ENCODE assay signal across 18 mouse cellular contexts in genomic region chr5:67449957-67450630, GRCm38 (mm10). TPM values are rescaled to one million over a fixed set of nuclear protein-coding genes. Genes with fewer than 3 reads are reported as not detected.
A peak's percentile ranks its signal among the peaks of the same experiment; 100 is the strongest.
DNase-seq lines count a peak whose midpoint lies in the region; ATAC-seq and TF ChIP-seq lines count a peak whose summit lies in the region.
"Had no signal": no experiment of that assay in that cellular context is flagged by ENCODE, and none has a peak within 500 bp of the region (broad histone marks: within the 10 kb centered on the region; RNA-seq: fewer than 3 reads in every experiment).

No protein-coding gene starts in this region.

- DNase-seq in liver, postnatal 0 days, result no peak
- DNase-seq in induced T-regulatory cell, adult 2 months (ENCODE audit: low read depth), result peak; percentile 26
- DNase-seq in natural killer cell, adult 2 months (ENCODE audit: low spot score in 2 of 2), result peak; percentile 26 to 41
- no peak for DNase-seq in ovary, adult 18-20 months (ENCODE audit: low spot score)
- DNase-seq in right cerebral cortex, postnatal 4 days, result no peak
- DNase-seq: adrenal gland, postnatal 36 days; cerebellum, adult 11 months; heart, postnatal 10 days; left cerebral cortex, postnatal 4 days; thymus, postnatal 4 days had no signal

- no peak for ATAC-seq in liver, postnatal 0 days
- ATAC-seq in liver, embryonic 12.5 days, result no peak
- peak; percentile 53 for ATAC-seq in CD4-positive, CD25-positive, alpha-beta regulatory T cell, adult 4 months
- no peak for ATAC-seq in forebrain, embryonic 15.5 days (replicated peaks)
- ATAC-seq: midbrain, embryonic 13.5 days had no signal

- no peak overlapping the region for H3K27ac ChIP-seq in liver, postnatal 0 days (ENCODE audit: low read depth)
- H3K27ac ChIP-seq in liver, embryonic 12.5 days, result no peak overlapping the region
- H3K27ac ChIP-seq in forebrain, embryonic 15.5 days (replicated peaks), result no peak overlapping the region
- H3K27ac ChIP-seq: forebrain, embryonic 10.5 days; hindbrain, embryonic 15.5 days; midbrain, embryonic 13.5 days; neural tube, embryonic 12.5 days had no signal

- H3K9ac ChIP-seq in liver, postnatal 0 days (replicated peaks), result no peak overlapping the region
- no peak overlapping the region for H3K9ac ChIP-seq in liver, embryonic 12.5 days
- no peak overlapping the region for H3K9ac ChIP-seq in forebrain, embryonic 15.5 days (replicated peaks)
- H3K9ac ChIP-seq: hindbrain, embryonic 15.5 days; midbrain, embryonic 13.5 days; neural tube, embryonic 12.5 days had no signal

- H3K27me3 ChIP-seq in liver, postnatal 0 days (ENCODE audit: insufficient read depth, low read length), result no peaks in the 10 kb centered on the region
- no peaks in the 10 kb centered on the region for H3K27me3 ChIP-seq in liver, embryonic 12.5 days (replicated peaks)
- H3K27me3 ChIP-seq in forebrain, embryonic 15.5 days, result no peaks in the 10 kb centered on the region
- H3K27me3 ChIP-seq: hindbrain, embryonic 15.5 days; midbrain, embryonic 13.5 days; neural tube, embryonic 12.5 days had no signal

- no peak for TF ChIP-seq EP300 in liver, postnatal 0 days (IDR thresholded peaks at IDR 0.05; ENCODE audit: low read depth)

- H3K4me1 ChIP-seq in liver, postnatal 0 days (ENCODE audit: insufficient read depth), result no peaks in the 10 kb centered on the region
- H3K4me1 ChIP-seq in liver, embryonic 12.5 days, result 0 out of 2 replicates have a peak, but pooled peaks cover 3% of the 10 kb centered on the region
- no peaks in the 10 kb centered on the region for H3K4me1 ChIP-seq in forebrain, embryonic 15.5 days
- H3K4me1 ChIP-seq: hindbrain, embryonic 15.5 days; midbrain, embryonic 13.5 days; neural tube, embryonic 12.5 days had no signal

- no peaks in the 10 kb centered on the region for H3K9me3 ChIP-seq in liver, postnatal 0 days (ENCODE audit: low read length)
- no peaks in the 10 kb centered on the region for H3K9me3 ChIP-seq in liver, embryonic 12.5 days (replicated peaks)
- no peaks in the 10 kb centered on the region for H3K9me3 ChIP-seq in forebrain, embryonic 15.5 days
- H3K9me3 ChIP-seq: forebrain, embryonic 10.5 days; hindbrain, embryonic 15.5 days; midbrain, embryonic 13.5 days; neural tube, embryonic 12.5 days had no signal

- H3K4me3 ChIP-seq in liver, postnatal 0 days (ENCODE audit: low read depth, low read length), result no peak overlapping the region
- H3K4me3 ChIP-seq in liver, embryonic 12.5 days, result no peak overlapping the region
- H3K4me3 ChIP-seq in forebrain, embryonic 15.5 days, result no peak overlapping the region
- H3K4me3 ChIP-seq: forebrain, embryonic 10.5 days; hindbrain, embryonic 15.5 days; midbrain, embryonic 13.5 days; neural tube, embryonic 12.5 days had no signal

- 50% methylated on average over 21 of the region's 21 CpGs for WGBS in liver, postnatal 0 days (ENCODE audit: insufficient replicate concordance)
- WGBS in liver, embryonic 12.5 days (ENCODE audit: insufficient replicate concordance), result 62% methylated on average over 21 of the region's 21 CpGs
- 89% methylated on average over 21 of the region's 21 CpGs for WGBS in forebrain, embryonic 15.5 days

- no peak for TF ChIP-seq CTCF in liver, postnatal 0 days (IDR thresholded peaks at IDR 0.05; ENCODE audit: low read depth)

- H3K4me2 ChIP-seq in liver, postnatal 0 days (ENCODE audit: low read depth, low read length), result peak overlapping the region; percentile 42
- no peak overlapping the region for H3K4me2 ChIP-seq in liver, embryonic 12.5 days
- H3K4me2 ChIP-seq in forebrain, embryonic 15.5 days (replicated peaks), result no peak overlapping the region
- H3K4me2 ChIP-seq: hindbrain, embryonic 15.5 days; liver, embryonic 11.5 days; midbrain, embryonic 13.5 days; neural tube, embryonic 12.5 days had no signal

- H3K36me3 ChIP-seq in liver, postnatal 0 days (replicated peaks; ENCODE audit: insufficient read depth, low read length), result no peaks in the 10 kb centered on the region
- H3K36me3 ChIP-seq in liver, embryonic 12.5 days, result no peaks in the 10 kb centered on the region
- no peaks in the 10 kb centered on the region for H3K36me3 ChIP-seq in forebrain, embryonic 15.5 days
- H3K36me3 ChIP-seq: forebrain, embryonic 10.5 days; hindbrain, embryonic 15.5 days; midbrain, embryonic 13.5 days; neural tube, embryonic 12.5 days had no signal

RNA-seq across cellular contexts. Expression of gene Bend4, which starts 22.0 kb away (rescaled TPM):
- 0.18 and 0.25 TPM in 2 replicates for polyA plus RNA-seq in liver, postnatal 0 days (2015; fragmentation: Nextera tagmentation; extraction: Ambion mirVana)
- 2.1 and 2.5 TPM in 2 replicates for polyA plus RNA-seq in liver, embryonic 12.5 days (2016; fragmentation: Nextera tagmentation; extraction: Ambion mirVana)
- polyA plus RNA-seq in CD4-positive, CD25-positive, alpha-beta regulatory T cell, adult 4 months (2017; shearing (Covaris generic)), result under 1 TPM; 0.10 to 0.15 TPM
- polyA plus RNA-seq in forebrain, embryonic 15.5 days (2015; fragmentation: Nextera tagmentation; extraction: Ambion mirVana), result 7.4 and 7.8 TPM in 2 replicates

Comparison
In these comparisons a context has a peak if more than half of its experiments do, and no peak if none do; other contexts are left out.
1. DNase-seq: peak in induced T-regulatory cell, adult 2 months (single experiment) and natural killer cell, adult 2 months (2 of 2); none in liver, postnatal 0 days (single experiment), ovary, adult 18-20 months (single experiment) and right cerebral cortex, postnatal 4 days (single experiment).